Mouse (Mus musculus) spleen, postnatal 36 days (tissue): ENCODE results near the gene Prr14.
"Not testable (repeated sequence)": the region's sequence is repeated elsewhere in the genome, so short reads cannot be mapped to it uniquely, and the experiment has no call there.

Experiments
- DNase-seq, 2 experiments: peaks; one replicate each; pipeline ENCODE4 v3.0.0; 2022; ENCODE audit warnings: low spot score in 2 of 2, mixed read lengths in 1 of 2

Gene Prr14

GRCm38 (mm10) chr7:127472060-127472459 is 12.6 kb downstream of the Prr14 start:
- no peak for DNase-seq

GRCm38 (mm10) chr7:127473705-127474104 is 14.3 kb downstream of the Prr14 start:
- no peak for DNase-seq

GRCm38 (mm10) chr7:127474378-127475070 is 15.1 kb downstream of the Prr14 start:
- no peak for DNase-seq

- no peak for DNase-seq
These were observed 15.9 kb downstream of the Prr14 start for GRCm38 (mm10) chr7:127475186-127475740.

GRCm38 (mm10) chr7:127476336-127476735 is 16.9 kb downstream of the Prr14 start:
- DNase-seq = no peak

- DNase-seq = no peak
These were observed 17.4 kb downstream of the Prr14 start for GRCm38 (mm10) chr7:127476855-127477254.

- DNase-seq = peak; percentile 100
These were observed 18.6 kb downstream of the Prr14 start for GRCm38 (mm10) chr7:127477687-127478634.

- DNase-seq = peak; percentile 90 to 94
These were observed 19.4 kb downstream of the Prr14 start, which contains the start of gene Fbrs for GRCm38 (mm10) chr7:127478635-127479317. Fbrs (plus strand) TSS chr7:127479199.

GRCm38 (mm10) chr7:127479318-127480225 is 20.2 kb downstream of the Prr14 start:
- DNase-seq = peak; percentile 40 to 60

GRCm38 (mm10) chr7:127480321-127480720 is 20.9 kb downstream of the Prr14 start:
- DNase-seq = peak; percentile 82 to 86

GRCm38 (mm10) chr7:127485416-127485815 is 26.0 kb downstream of the Prr14 start:
- DNase-seq = no peak

- not testable (repeated sequence) for DNase-seq
These were observed 29.0 kb downstream of the Prr14 start for GRCm38 (mm10) chr7:127488364-127488763.

GRCm38 (mm10) chr7:127489982-127490381 is 30.6 kb downstream of the Prr14 start:
- no peak for DNase-seq

GRCm38 (mm10) chr7:127491846-127492245 is 32.4 kb downstream of the Prr14 start:
- no peak for DNase-seq

GRCm38 (mm10) chr7:127494648-127495047 is 35.2 kb downstream of the Prr14 start:
- no peak for DNase-seq

GRCm38 (mm10) chr7:127497382-127497781 is 38.0 kb downstream of the Prr14 start:
- DNase-seq = no peak

GRCm38 (mm10) chr7:127498407-127498806 is 39.0 kb downstream of the Prr14 start:
- peak; percentile 57 to 63 for DNase-seq

- no peak for DNase-seq
These were observed 48.9 kb downstream of the Prr14 start for GRCm38 (mm10) chr7:127508291-127508690.

- DNase-seq = not testable (repeated sequence)
These were observed 50.4 kb downstream of the Prr14 start for GRCm38 (mm10) chr7:127509830-127510229.

GRCm38 (mm10) chr7:127511241-127511640 is 51.8 kb downstream of the Prr14 start:
- no peak for DNase-seq

GRCm38 (mm10) chr7:127511808-127512230 is 52.4 kb downstream of the Prr14 start, which contains the start of gene Srcap:
Srcap (plus strand) TSS chr7:127511983.
- DNase-seq = peak; percentile 98
